ENCODE assay signal across 23 mouse cellular contexts in genomic region chr8:3586452-3586851, GRCm38 (mm10). TPM values are rescaled to one million over a fixed set of nuclear protein-coding genes. Genes with fewer than 3 reads are reported as not detected.
"Had no signal": no experiment of that assay in that cellular context is flagged by ENCODE, and none has a peak within 500 bp of the region (broad histone marks: within the 10 kb centered on the region; RNA-seq: fewer than 3 reads in every experiment).

No protein-coding gene starts in this region.

- H3K27me3 ChIP-seq: limb, embryonic 15.5 days had no signal

- H3K9me3 ChIP-seq: limb, embryonic 15.5 days; megakaryocyte, embryonic 14.5 days; midbrain, embryonic 12.5 days; neural tube, embryonic 13.5 days had no signal

- H3K9ac ChIP-seq: limb, embryonic 15.5 days; lung, embryonic 14.5 days had no signal

- DNase-seq: kidney, adult 11 months; kidney, adult 9 months; kidney, postnatal 36 days; layer of hippocampus, adult 9-11 months; layer of hippocampus, postnatal 36 days; lung, embryonic 14.5 days; lung, postnatal 10 days; lung, postnatal 4 days; retina, postnatal 1 day; thymus, adult 2 months; thymus, postnatal 25 days had no signal

- H3K36me3 ChIP-seq: limb, embryonic 15.5 days; midbrain, embryonic 12.5 days; neural tube, embryonic 13.5 days had no signal

- H3K27ac ChIP-seq: kidney, postnatal 0 days; limb, embryonic 15.5 days had no signal

RNA-seq across cellular contexts. Expression of gene C330021F23Rik, which starts 18.7 kb away (rescaled TPM):
- total RNA-seq: layer of hippocampus, adult 18-20 months; layer of hippocampus, postnatal 36 days; left cerebral cortex, adult 8-10 months; left cerebral cortex, postnatal 25 days had no signal
- polyA plus RNA-seq: testis, adult 2 months; thymus, adult 2 months had no signal

RNA-seq across cellular contexts. Expression of gene Pcp2, which starts 38.9 kb away (rescaled TPM):
- total RNA-seq: left cerebral cortex, adult 8-10 months; left cerebral cortex, postnatal 25 days had no signal
- polyA plus RNA-seq: intestine, embryonic 14.5 days; kidney, postnatal 0 days; lung, embryonic 14.5 days; midbrain, embryonic 12.5 days; neural tube, embryonic 13.5 days; small intestine, adult 2 months; testis, adult 2 months; urinary bladder, adult 2 months had no signal
